Mouse (Mus musculus) embryonic facial prominence, embryonic 15.5 days (tissue): ENCODE data around the gene Il12rb1. TPM values are rescaled to one million over a fixed set of nuclear protein-coding genes. Genes with fewer than 3 reads are reported as not detected.

Experiments used
- ATAC-seq: fragments of 200-750 bp; cut with Nextera tagmentation; 2 replicates; pipeline ENCODE4 v1.8.0; 2017; ENCODE audit warnings: low read depth, moderate TSS enrichment; ENCODE audit not compliant: insufficient number of reproducible peaks, low FRiP score, low TSS enrichment
- H3K27ac ChIP-seq: fragments of 300-500 bp; sonication (generic); replicated peaks from 2 replicates; pipeline ENCODE4 v1.5.1; 2015; ENCODE audit warnings: mild to moderate bottlenecking, inconsistent platforms
- H3K27me3 ChIP-seq: fragments of 300-500 bp; sonication (generic); 2 replicates; pipeline ENCODE4 v1.6.1; 2015; ENCODE audit warnings: inconsistent platforms
- H3K36me3 ChIP-seq: fragments of 300-500 bp; sonication (generic); 2 replicates; pipeline ENCODE4 v1.6.1; 2015; ENCODE audit warnings: mild to moderate bottlenecking, inconsistent platforms
- H3K4me1 ChIP-seq: fragments of 300-500 bp; sonication (generic); 2 replicates; pipeline ENCODE4 v1.6.1; 2015; ENCODE audit warnings: inconsistent platforms
- H3K4me2 ChIP-seq: fragments of 300-500 bp; sonication (generic); replicated peaks from 2 replicates; pipeline ENCODE4 v1.6.1; 2015; ENCODE audit warnings: mild to moderate bottlenecking, inconsistent platforms
- H3K4me3 ChIP-seq: fragments of 300-500 bp; sonication (generic); replicated peaks from 2 replicates; pipeline ENCODE4 v1.5.1; 2015; ENCODE audit warnings: mild to moderate bottlenecking, inconsistent platforms
- H3K9ac ChIP-seq: fragments of 300-500 bp; sonication (generic); 2 replicates; pipeline ENCODE4 v1.6.1; 2015; ENCODE audit warnings: inconsistent platforms
- H3K9me3 ChIP-seq: fragments of 300-500 bp; sonication (generic); replicated peaks from 2 replicates; pipeline ENCODE4 v1.6.1; 2016; ENCODE audit warnings: inconsistent platforms
- WGBS: fragments of 180-500 bp; shearing (Covaris S2); methylation state at CpG from one replicate; pipeline ENCODE4 v1.1.7; 2015; 5-methylcytosine and 5-hydroxymethylcytosine counted together
- polyA plus RNA-seq: library from polyadenylated mRNA; unstranded; fragments of >200 nt; fragmentation: Nextera tagmentation; extraction: Ambion mirVana; gene quantifications from 2 replicates; pipeline ENCODE4 v1.2.1, GENCODE M21; 2015

Il12rb1 gene
- 0.26 and 0.28 TPM in 2 replicates for polyA plus RNA-seq

DNA sequence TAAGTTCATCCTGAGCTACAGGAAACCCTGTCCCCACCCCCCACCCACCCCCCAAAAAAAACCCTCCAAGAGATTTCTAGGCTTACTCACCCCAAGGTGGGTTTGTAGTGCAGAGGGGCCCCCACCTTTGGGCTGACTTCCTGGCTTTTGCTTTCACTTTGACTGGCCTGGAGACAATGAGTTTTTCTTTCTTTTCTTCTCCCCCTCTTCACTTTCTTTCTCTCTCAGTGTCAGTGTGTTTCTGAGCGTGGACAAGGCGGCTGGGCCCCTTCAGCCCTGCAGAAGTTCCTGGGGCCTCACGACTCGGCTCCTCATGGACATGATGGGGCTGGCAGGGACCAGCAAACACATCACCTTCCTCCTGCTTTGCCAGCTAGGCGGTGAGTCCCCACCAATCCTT, at the start of gene Il12rb1:
Il12rb1 (plus strand) TSS at position 211 of the 400 bp plus-strand sequence.
- H3K4me3 ChIP-seq, result no peak within 1 kb of the TSS
- no peaks in the 10 kb centered on the region for H3K9me3 ChIP-seq
- no peak within 1 kb of the TSS for H3K4me2 ChIP-seq
- no peak for ATAC-seq
- no peaks in the 10 kb centered on the region for H3K36me3 ChIP-seq
- WGBS, result 63% methylated on average over 5 of the region's 5 CpGs
- peaks cover 14% of the 10 kb centered on the region for H3K4me1 ChIP-seq
- peaks cover 13% of the 10 kb centered on the region; the same call in 1 of the 2 replicates for H3K27me3 ChIP-seq
- H3K27ac ChIP-seq, result no peak within 1 kb of the TSS
- H3K9ac ChIP-seq, result no peak within 1 kb of the TSS

DNA sequence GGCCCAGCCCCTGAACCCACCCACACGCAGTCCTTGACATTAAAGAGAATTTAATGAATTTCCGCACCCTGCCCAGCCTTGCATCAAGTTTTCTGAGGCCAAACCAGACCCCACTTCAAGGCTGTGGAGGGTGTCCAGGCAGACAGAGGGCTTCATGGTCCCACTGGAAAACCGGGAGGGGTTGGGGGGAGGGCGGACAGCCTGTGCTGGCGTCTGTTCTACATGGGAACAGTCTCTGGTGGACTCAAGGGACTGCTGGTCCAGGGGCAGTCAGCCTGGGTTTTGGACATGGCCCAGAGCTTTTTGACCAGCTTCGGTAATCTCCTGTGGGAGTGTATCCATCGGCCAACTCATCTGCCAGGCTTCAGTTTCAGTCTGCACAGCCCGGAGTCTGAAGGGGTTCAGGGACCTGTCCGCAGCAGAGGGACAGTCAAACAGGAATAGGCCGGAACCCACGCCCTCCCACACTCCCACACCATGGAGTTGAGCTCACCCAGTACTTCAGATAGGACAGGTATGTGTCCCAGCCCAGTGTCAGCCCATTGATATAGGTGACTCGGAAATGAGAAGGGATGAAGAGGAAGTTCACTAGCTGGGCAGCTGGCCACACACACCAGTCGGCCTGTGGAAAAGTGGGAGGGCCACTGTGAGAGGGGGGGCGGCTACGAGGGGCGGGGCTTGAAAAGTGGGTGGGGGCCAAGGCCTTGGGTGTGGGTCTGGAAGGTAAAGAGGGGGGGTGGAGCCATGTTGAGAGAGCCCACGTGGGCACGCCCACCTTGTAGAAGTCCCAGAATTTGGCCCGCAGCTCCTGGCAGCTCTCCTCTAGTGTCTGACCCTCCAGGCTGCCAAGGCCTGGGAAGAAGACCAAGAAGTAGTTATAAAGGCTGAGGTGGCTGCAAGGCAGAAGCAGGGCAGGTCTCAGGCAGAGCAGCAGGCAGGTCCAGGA, 49.4 kb upstream of the Il12rb1 start:
- peaks cover 44% of the 10 kb centered on the region for H3K4me1 ChIP-seq
- H3K4me3 ChIP-seq, result no peak overlapping the region
- peak overlapping the region; percentile 95; the same call in 1 of the 2 replicates for H3K4me2 ChIP-seq
- H3K36me3 ChIP-seq, result peaks cover 30% of the 10 kb centered on the region
- H3K27me3 ChIP-seq, result no peaks in the 10 kb centered on the region
- 65% methylated on average over 19 of the region's 19 CpGs for WGBS
- no peaks in the 10 kb centered on the region for H3K9me3 ChIP-seq
- H3K9ac ChIP-seq, result 0 out of 2 replicates have a peak overlapping the region, but pooled peaks have one; percentile 4
- no peak overlapping the region for H3K27ac ChIP-seq
- no peak for ATAC-seq

- H3K4me2 ChIP-seq, result peak overlapping the region; percentile 95
- 1% methylated on average over 22 of the region's 22 CpGs for WGBS
- H3K27ac ChIP-seq, result peak overlapping the region; percentile 82
- no peak for ATAC-seq
- no peaks in the 10 kb centered on the region for H3K9me3 ChIP-seq
- peaks cover 31% of the 10 kb centered on the region for H3K36me3 ChIP-seq
- no peaks in the 10 kb centered on the region for H3K27me3 ChIP-seq
- peak overlapping the region; percentile 60 for H3K9ac ChIP-seq
- peak overlapping the region; percentile 58 for H3K4me3 ChIP-seq
- H3K4me1 ChIP-seq, result peaks cover 39% of the 10 kb centered on the region
Observed at GRCm38 (mm10) chr8:70760350-70760749, 47.9 kb upstream of the Il12rb1 start.

DNA sequence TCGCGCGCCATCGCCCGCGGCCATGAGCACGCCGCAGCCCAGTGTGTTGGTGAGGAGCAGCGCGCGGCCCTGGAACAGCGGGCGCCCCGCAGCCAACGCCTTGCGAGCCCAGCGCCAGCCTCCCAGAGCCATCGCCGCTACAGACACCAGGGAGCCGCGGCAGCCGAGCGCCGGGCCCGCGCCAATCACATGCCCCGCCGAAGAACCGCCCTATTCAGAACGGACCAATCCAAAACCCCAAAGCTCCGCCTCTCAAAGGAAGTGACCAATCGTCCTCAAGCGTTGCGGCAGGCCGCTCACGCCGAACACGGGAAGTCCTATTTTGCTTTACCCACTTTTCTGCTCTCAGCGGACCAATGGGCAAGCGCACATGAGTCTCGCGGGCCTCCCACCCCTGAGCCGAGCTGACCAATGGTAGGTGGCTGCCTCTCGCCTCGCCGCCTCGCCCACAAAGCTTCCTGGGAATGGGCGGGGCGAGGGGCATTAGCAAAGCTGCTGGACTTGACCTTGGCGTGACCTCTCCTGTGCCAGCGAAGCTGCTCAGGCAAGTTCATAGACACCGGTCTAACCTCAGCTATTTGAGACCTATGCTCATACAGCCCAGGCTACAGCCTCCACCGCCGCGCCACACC, 47.4 kb upstream of the Il12rb1 start, which contains the start of gene Mpv17l2:
Mpv17l2 (minus strand) TSS at position 172 of the 632 bp plus-strand sequence.
- peaks cover 30% of the 10 kb centered on the region for H3K36me3 ChIP-seq
- no peaks in the 10 kb centered on the region for H3K9me3 ChIP-seq
- peak within 1 kb of the TSS; percentile 82 for H3K27ac ChIP-seq
- peak; percentile 96 for ATAC-seq
- WGBS, result under 1% methylated on average over 55 of the region's 55 CpGs
- H3K4me1 ChIP-seq, result peaks cover 39% of the 10 kb centered on the region
- H3K4me3 ChIP-seq, result peak within 1 kb of the TSS; percentile 58
- peak within 1 kb of the TSS; percentile 95 for H3K4me2 ChIP-seq
- H3K9ac ChIP-seq, result peak within 1 kb of the TSS; percentile 60
- no peaks in the 10 kb centered on the region for H3K27me3 ChIP-seq

DNA sequence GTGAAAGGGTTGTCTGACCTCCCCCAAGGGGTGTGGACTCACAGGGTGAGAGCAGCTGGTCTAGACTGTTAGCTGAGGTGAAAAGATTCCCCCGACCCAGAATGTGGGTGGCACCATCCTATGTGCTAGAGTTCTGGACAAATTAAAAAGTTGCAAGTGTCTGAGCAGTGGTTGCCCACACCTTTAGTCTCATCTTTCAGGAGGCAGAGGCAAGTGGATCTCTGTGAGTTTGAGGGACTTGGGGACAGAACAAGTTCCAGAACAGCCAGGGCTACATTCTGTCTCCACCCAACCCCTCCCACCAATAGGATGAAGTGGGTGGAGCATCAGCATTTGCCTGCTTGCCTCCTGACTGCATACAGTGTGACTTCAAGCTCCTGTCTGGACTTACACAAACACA, 46.1 kb upstream of the Il12rb1 start:
- no peaks in the 10 kb centered on the region for H3K27me3 ChIP-seq
- H3K9me3 ChIP-seq, result no peaks in the 10 kb centered on the region
- no peak overlapping the region for H3K9ac ChIP-seq
- 0 out of 2 replicates have a peak overlapping the region, but pooled peaks have one; percentile 3 for H3K27ac ChIP-seq
- peaks cover 49% of the 10 kb centered on the region for H3K4me1 ChIP-seq
- H3K36me3 ChIP-seq, result peaks cover 18% of the 10 kb centered on the region
- no peak for ATAC-seq
- no peak overlapping the region for H3K4me2 ChIP-seq
- H3K4me3 ChIP-seq, result no peak overlapping the region
- 65% methylated on average over 1 of the region's 1 CpGs for WGBS

DNA sequence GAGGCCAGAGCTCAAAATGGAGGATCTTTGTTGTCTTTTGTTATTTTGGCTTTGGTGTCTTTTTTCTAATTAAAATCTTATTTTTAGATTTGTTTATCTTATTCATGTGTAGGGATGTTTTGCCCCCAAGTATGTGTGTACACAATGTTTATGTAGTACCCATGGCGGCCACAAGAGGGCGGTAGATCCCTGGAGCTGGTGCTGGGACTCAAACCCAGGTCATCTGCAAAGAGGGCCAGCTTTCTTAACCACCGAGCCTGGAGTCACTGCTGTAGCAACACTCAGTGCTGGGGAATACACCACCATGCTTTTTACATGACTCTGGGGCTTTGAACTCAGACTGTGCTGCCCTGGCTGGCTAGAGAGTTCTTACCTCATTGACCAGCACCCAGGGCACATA, 44.9 kb upstream of the Il12rb1 start:
- H3K4me3 ChIP-seq, result no peak overlapping the region
- no peak overlapping the region for H3K27ac ChIP-seq
- WGBS, result 5% methylated on average over 3 of the region's 3 CpGs
- no peak overlapping the region for H3K4me2 ChIP-seq
- no peaks in the 10 kb centered on the region for H3K27me3 ChIP-seq
- ATAC-seq, result no peak
- H3K9me3 ChIP-seq, result no peaks in the 10 kb centered on the region
- H3K9ac ChIP-seq, result no peak overlapping the region
- peaks cover 51% of the 10 kb centered on the region for H3K4me1 ChIP-seq
- peaks cover 15% of the 10 kb centered on the region for H3K36me3 ChIP-seq

DNA sequence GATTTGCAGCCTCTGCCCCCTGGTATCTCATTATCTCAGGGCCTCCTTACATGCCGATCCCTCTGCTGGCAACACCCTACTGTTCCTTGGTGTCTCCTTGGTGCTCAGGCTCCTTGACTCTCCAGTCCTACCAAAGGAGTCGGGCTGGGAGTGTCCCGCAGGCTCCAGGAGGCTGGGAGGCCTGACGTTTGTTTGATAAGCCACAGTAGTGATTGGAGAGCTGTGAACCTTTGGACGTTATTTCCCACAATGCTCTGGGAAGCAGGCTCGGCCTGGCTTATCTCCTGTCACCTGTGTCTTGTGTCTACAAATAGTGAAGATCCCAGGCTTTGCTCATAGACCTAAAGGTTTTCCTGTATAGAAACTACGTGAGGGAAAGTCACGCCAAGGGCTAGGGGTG, 44.2 kb upstream of the Il12rb1 start:
- no peaks in the 10 kb centered on the region for H3K9me3 ChIP-seq
- H3K27ac ChIP-seq, result no peak overlapping the region; the same call in 1 of the 2 replicates
- WGBS, result 78% methylated on average over 8 of the region's 8 CpGs
- H3K27me3 ChIP-seq, result no peaks in the 10 kb centered on the region
- no peak for ATAC-seq
- H3K4me1 ChIP-seq, result peaks cover 45% of the 10 kb centered on the region
- H3K36me3 ChIP-seq, result peaks cover 22% of the 10 kb centered on the region
- H3K9ac ChIP-seq, result no peak overlapping the region
- H3K4me3 ChIP-seq, result no peak overlapping the region
- H3K4me2 ChIP-seq, result no peak overlapping the region

GRCm38 (mm10) chr8:70764676-70765075, 43.6 kb upstream of the Il12rb1 start:
- H3K36me3 ChIP-seq, result peaks cover 24% of the 10 kb centered on the region
- no peaks in the 10 kb centered on the region for H3K9me3 ChIP-seq
- no peak overlapping the region for H3K9ac ChIP-seq
- no peak overlapping the region; the same call in 1 of the 2 replicates for H3K27ac ChIP-seq
- no peak overlapping the region for H3K4me3 ChIP-seq
- no peak for ATAC-seq
- peaks cover 41% of the 10 kb centered on the region for H3K4me1 ChIP-seq
- H3K4me2 ChIP-seq, result no peak overlapping the region
- 87% methylated on average over 13 of the region's 13 CpGs for WGBS
- H3K27me3 ChIP-seq, result no peaks in the 10 kb centered on the region

- Histone ChIP-seq H3K27ac (no peak overlapping the region), H3K4me1 (peaks cover 37% of the 10 kb centered on the region), H3K9me3 (no peaks in the 10 kb centered on the region), H3K4me3 (peak overlapping the region; percentile 48), H3K4me2 (peak overlapping the region; percentile 91), H3K27me3 (no peaks in the 10 kb centered on the region), H3K9ac (no peak overlapping the region), H3K36me3 (peaks cover 24% of the 10 kb centered on the region)
- no peak for ATAC-seq
- 74% methylated on average over 9 of the region's 9 CpGs for WGBS
Observed at GRCm38 (mm10) chr8:70765329-70765728, 42.9 kb upstream of the Il12rb1 start.

GRCm38 (mm10) chr8:70765838-70766570, 42.2 kb upstream of the Il12rb1 start:
- WGBS, result 2% methylated on average over 34 of the region's 34 CpGs
- no peaks in the 10 kb centered on the region for H3K27me3 ChIP-seq
- peaks cover 34% of the 10 kb centered on the region for H3K4me1 ChIP-seq
- peak overlapping the region; percentile 42 for H3K9ac ChIP-seq
- peak overlapping the region; percentile 91 for H3K4me2 ChIP-seq
- H3K4me3 ChIP-seq, result peak overlapping the region; percentile 48
- no peaks in the 10 kb centered on the region for H3K9me3 ChIP-seq
- H3K27ac ChIP-seq, result 0 out of 2 replicates have a peak overlapping the region, but pooled peaks have one; percentile 48
- ATAC-seq, result no peak
- H3K36me3 ChIP-seq, result peaks cover 31% of the 10 kb centered on the region
